Mouse (Mus musculus) T-helper 17 cell (primary cell): ENCODE results near the gene Ddah2.

Source experiments
- in situ Hi-C, 2 experiments: fragments of 300-600 bp; cut with MboI, MseI; formaldehyde crosslinking; loops; 1 replicate in 1 of 2; 2 replicates in 1 of 2; pipeline ENCODE4 v1.15.1; 2025; ENCODE audit warnings: high pct_unique_total_duplicates in 2 of 2

The Ddah2 gene

GRCm38 (mm10) chr17:35102299-35102698 lies 43.5 kb downstream of the Ddah2 start:
- in situ Hi-C loops = no loop called here

GRCm38 (mm10) chr17:35103221-35103690 lies 44.4 kb downstream of the Ddah2 start:
- in situ Hi-C loops = no loop called here

- in situ Hi-C loops = no loop called here
Observed at GRCm38 (mm10) chr17:35104079-35104478, 45.2 kb downstream of the Ddah2 start.

- in situ Hi-C loops = no loop called here
Observed at GRCm38 (mm10) chr17:35104754-35105153, 45.9 kb downstream of the Ddah2 start.

GRCm38 (mm10) chr17:35105740-35106389 lies 47.0 kb downstream of the Ddah2 start:
- in situ Hi-C loops = no loop called here

GRCm38 (mm10) chr17:35106522-35106921 lies 47.7 kb downstream of the Ddah2 start:
- in situ Hi-C loops = no loop called here

- in situ Hi-C loops = no loop called here
Observed at GRCm38 (mm10) chr17:35108097-35108496, 49.3 kb downstream of the Ddah2 start, which contains the start of gene Ly6g5c. Gene Ly6g5c, plus strand, starts transcription at chr17:35108279.
